Mouse (Mus musculus): ENCODE data around the gene Nrp1. TPM values are rescaled to one million over a fixed set of nuclear protein-coding genes. Genes with fewer than 3 reads are reported as not detected.

Nrp1 gene
- total RNA-seq, 2 experiments from 2014 or later, result 20.6 to 33.3 TPM

DNA sequence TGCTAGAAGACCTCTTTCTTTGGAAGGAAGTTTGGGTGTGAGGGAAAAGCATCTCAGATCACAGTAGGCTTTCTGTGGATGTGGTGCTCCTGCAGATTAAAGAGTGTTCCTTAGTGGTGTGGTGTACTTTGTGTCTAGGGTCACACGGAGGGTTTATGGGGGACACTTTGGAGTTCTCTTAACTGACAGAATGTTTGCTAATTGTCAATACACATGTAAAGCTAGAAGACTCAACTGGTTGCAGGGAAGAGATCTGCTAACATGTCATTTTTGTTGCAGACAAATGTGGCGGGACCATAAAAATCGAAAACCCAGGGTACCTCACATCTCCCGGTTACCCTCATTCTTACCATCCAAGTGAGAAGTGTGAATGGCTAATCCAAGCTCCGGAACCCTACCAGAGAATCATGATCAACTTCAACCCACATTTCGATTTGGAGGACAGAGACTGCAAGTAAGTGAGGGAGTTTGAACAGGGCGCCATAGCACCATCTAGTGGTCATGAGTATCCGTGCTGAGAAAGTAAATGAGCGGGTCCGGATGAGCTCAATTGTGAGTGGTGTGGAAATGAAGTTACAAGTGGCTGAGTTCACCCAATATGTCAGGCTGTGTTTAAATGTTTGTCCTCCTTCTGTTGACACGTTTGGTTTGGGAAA, 4.7 kb downstream of the Nrp1 start:
- intact Hi-C loops (cut with DNase I), result loop anchor here (5.0 to 10.0 kb wide), 4 partner anchors 528 to 1171 kb away; no protein-coding TSS in a partner anchor
- DNase-seq, result peak; percentile 64 to 66

- DNase-seq, result no peak
- intact Hi-C loops (cut with DNase I), result no loop called here
Observed at GRCm38 (mm10) chr8:128370496-128370895, 12.1 kb downstream of the Nrp1 start.

DNA sequence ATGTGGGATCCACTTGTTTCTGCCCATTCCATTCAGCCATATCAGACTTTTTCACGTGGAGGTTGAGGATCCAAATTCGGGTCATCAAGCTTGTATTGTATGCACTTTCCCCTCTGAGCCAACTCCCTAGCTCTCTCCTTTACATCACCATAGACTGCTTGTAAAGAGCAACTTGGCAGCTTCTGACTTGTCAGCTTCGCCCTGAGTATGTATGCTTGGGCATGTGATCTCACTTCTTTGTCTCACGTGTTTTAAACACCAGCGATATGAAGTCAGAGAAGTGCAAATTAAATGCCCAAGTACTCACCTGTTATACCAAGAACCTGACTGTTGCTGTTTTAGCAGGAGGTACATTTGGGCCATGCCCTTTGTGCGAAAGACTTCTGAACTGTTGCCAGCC, 12.6 kb downstream of the Nrp1 start:
- intact Hi-C loops (cut with DNase I), result no loop called here
- DNase-seq, result no peak

- intact Hi-C loops (cut with DNase I), result no loop called here
- no peak for DNase-seq
Observed at GRCm38 (mm10) chr8:128371789-128372188, 13.4 kb downstream of the Nrp1 start.

DNA sequence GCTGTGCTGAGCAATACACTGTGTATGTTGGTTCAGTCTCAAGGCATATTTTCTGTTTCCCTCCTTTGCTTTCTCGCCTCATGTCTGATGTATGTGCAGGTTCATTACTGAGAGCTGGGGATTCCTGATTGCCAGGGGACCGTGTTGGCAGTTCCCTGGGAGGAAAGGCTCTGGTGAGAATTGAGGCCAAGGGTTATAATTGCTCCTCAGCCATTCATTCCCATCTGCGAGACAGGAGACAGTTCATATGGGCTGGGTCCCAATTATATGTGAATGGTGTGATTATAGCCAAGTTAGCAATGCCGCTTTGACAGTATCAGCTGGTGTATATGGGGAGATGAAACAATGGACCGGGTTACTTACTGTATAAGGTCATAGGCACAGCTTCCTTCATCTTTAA, 14.3 kb downstream of the Nrp1 start:
- intact Hi-C loops (cut with DNase I), result no loop called here
- no peak for DNase-seq

DNA sequence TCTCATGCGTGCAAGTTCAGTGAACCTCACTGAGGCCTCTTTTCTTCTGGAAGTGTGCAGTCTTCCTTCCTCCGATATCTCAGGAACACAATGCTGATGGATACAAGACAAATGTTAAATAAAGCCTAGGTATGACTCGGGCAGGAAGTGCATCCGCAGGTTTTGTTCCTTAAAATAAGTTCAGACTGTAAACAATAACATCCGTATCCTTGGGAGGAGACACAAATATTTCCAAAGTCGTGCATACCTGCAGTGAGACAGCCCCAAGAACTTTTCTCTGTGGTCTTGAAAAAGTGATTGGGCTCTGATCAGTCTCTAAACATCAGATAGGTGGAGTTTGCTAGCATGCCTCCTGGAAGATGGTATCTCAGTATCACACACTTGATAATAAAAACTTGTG, 15.0 kb downstream of the Nrp1 start:
- intact Hi-C loops (cut with DNase I), result no loop called here
- DNase-seq, result no peak

GRCm38 (mm10) chr8:128375291-128375690, 16.9 kb downstream of the Nrp1 start:
- intact Hi-C loops (cut with DNase I), result no loop called here

DNA sequence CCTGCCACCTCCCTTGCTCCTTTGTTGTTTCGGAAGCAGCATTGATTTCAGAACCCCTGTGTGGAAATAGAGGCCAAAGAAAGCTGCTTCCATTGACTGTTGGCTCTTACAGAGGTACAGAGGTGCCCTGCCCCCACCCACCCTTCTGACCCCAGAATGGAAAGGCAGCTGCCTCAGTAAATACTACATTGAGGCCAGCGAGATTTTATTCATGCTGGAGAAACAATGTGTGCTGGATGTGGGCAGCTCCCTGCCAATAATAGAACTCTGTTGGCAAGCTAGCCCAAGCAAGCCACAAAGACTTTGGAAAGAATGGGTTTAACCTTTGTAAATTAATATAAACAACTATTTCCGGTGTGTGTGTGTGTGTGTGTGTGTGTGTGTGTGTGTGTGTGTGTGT, 24.8 kb downstream of the Nrp1 start:
- no peak for DNase-seq
- intact Hi-C loops (cut with DNase I), result no loop called here

More at GRCm38 (mm10) chr8:128375291-128375690, 16.9 kb downstream of the Nrp1 start:
- no peak for DNase-seq

- no peak for DNase-seq
- intact Hi-C loops (cut with DNase I), result no loop called here
Observed at GRCm38 (mm10) chr8:128384366-128384765, 26.0 kb downstream of the Nrp1 start.

DNA sequence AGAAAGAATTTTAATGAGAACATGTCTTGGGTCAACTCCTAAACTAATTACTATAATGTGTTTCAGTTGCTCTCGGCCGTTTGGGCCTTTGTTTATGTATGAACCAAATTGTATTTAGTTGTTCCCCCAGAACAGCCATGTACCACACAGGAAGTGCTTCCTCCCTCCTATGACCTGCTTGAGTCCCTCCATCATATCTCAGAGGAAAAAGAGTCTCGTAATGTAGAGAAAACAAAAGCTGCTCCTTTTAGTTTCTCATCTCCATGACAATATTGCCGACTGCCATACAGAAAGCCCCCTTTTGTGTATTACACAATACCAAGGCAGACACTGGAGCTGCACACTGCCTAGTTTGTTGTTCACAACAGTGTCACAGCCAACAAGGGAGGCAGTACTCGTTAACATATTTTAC, 26.5 kb downstream of the Nrp1 start:
- DNase-seq, result no peak
- intact Hi-C loops (cut with DNase I), result no loop called here

DNA sequence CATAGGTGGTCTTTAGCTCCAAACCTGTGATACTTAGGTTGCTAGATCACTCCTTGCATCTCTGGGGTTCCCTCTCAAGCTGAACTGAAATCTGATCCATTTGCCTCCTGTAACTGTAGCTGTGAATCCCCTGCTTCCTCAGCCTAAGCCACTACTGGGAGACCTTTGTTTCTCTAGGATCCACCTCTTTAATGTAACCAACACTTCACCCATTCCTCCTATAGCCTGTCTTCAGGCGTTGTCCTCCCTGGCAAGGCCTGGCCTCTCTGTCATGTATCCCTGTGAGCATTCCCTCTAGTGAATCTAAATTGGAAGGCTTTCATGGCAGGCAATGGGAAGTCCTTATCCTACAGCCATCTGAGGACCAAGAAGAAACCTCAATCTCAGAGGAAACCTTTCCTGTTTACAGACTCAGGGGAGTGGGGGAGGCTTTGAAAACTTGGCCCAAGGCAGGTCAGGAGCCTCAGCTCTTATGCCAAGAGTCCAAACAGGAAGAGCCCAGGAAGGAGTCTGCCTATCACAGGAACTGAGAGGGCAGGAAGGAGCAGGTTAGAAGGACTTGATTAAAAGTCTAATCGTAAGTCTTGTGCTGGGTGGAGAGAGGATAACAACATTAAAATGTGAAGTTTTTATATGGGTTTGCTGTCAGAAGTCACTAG, 28.7 kb downstream of the Nrp1 start:
- intact Hi-C loops (cut with DNase I), result no loop called here
- DNase-seq, result no peak

DNA sequence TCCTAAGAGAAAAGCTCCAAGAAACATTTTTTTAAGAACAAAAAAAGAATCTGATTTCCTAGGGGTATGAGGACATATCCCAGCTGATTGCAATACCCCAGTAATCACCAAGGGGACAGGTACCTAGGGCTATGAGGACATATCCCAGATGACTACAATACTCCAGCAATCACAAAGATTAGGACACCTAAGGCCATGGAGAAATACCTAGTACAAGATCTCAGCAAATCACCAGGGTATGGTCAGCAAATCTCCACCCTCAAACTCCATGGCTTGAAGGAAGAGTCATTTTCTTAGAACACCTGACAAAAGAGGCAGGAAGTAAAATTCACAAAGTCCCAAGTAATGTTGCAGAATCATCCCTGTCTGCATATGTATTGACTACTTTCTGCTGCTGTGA, 32.4 kb downstream of the Nrp1 start:
- intact Hi-C loops (cut with DNase I), result no loop called here
- DNase-seq, result no peak

GRCm38 (mm10) chr8:128391182-128391760, 32.9 kb downstream of the Nrp1 start:
- intact Hi-C loops (cut with DNase I), result no loop called here
- no peak for DNase-seq

- intact Hi-C loops (cut with DNase I), result no loop called here
- DNase-seq, result no peak
Observed at GRCm38 (mm10) chr8:128394671-128395193, 36.3 kb downstream of the Nrp1 start.

- intact Hi-C loops (cut with DNase I), result no loop called here
- no peak for DNase-seq
Observed at GRCm38 (mm10) chr8:128396968-128397367, 38.6 kb downstream of the Nrp1 start.

GRCm38 (mm10) chr8:128397441-128397840, 39.0 kb downstream of the Nrp1 start:
- DNase-seq, result no peak
- intact Hi-C loops (cut with DNase I), result no loop called here

GRCm38 (mm10) chr8:128398472-128399091, 40.2 kb downstream of the Nrp1 start:
- DNase-seq, result no peak
- intact Hi-C loops (cut with DNase I), result no loop called here

- intact Hi-C loops (cut with DNase I), result no loop called here
- no peak for DNase-seq
Observed at GRCm38 (mm10) chr8:128400286-128400685, 41.9 kb downstream of the Nrp1 start.

- intact Hi-C loops (cut with DNase I), result no loop called here
- no peak for DNase-seq
Observed at GRCm38 (mm10) chr8:128404876-128405275, 46.5 kb downstream of the Nrp1 start.

DNA sequence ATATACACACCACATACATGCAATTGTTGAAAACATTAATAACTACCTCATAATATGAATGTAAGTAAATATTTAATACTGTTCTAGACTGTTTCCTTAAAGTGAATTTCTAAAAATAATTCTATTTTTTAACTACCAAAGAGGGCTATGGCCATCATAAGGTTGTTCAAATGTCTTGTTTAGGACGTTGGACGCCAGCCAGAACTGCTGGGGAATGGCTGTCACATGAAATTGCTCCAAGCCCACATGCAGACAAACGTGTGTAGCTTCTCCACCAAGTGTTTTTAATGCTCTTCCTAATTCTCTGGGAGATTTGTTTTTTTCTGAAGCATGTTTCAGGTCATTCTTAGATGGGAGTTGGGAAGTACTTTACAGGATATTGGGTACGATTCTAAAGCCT, 55.0 kb downstream of the Nrp1 start:
- intact Hi-C loops (cut with DNase I), result no loop called here

More for the DNA sequence above, 55.0 kb downstream of the Nrp1 start:
- no peak for DNase-seq
